Mouse (Mus musculus) heart, embryonic 11.5 days (tissue): ENCODE data around the gene Hs3st1. TPM values are rescaled to one million over a fixed set of nuclear protein-coding genes. Genes with fewer than 3 reads are reported as not detected.
"Not testable (repeated sequence)": the region's sequence is repeated elsewhere in the genome, so short reads cannot be mapped to it uniquely, and the experiment has no call there.

Source experiments
- ATAC-seq: fragments of 200-750 bp; cut with Nextera tagmentation; replicated peaks from 2 replicates; pipeline ENCODE4 v1.8.0; 2017; ENCODE audit warnings: moderate library complexity; ENCODE audit not compliant: insufficient number of reproducible peaks, low FRiP score, low TSS enrichment
- H3K27ac ChIP-seq: fragments of 300-500 bp; sonication (generic); 2 replicates; pipeline ENCODE4 v1.5.1; 2014; ENCODE audit warnings: mild to moderate bottlenecking, low read depth, low read length
- H3K27me3 ChIP-seq: fragments of 300-500 bp; sonication (generic); 2 replicates; pipeline ENCODE4 v1.6.1; 2014; ENCODE audit warnings: mild to moderate bottlenecking, low read length, mixed read lengths; ENCODE audit not compliant: control insufficient read depth, insufficient read depth
- H3K36me3 ChIP-seq: fragments of 300-500 bp; sonication (generic); 2 replicates; pipeline ENCODE4 v1.6.1; 2014; ENCODE audit warnings: mild to moderate bottlenecking, low read length, moderate library complexity, mixed read lengths; ENCODE audit not compliant: control insufficient read depth, insufficient read depth
- H3K4me1 ChIP-seq: fragments of 300-500 bp; sonication (generic); 2 replicates; pipeline ENCODE4 v1.6.1; 2014; ENCODE audit warnings: low read length; ENCODE audit not compliant: control insufficient read depth, insufficient read depth
- H3K4me2 ChIP-seq: fragments of 300-500 bp; sonication (generic); 2 replicates; pipeline ENCODE4 v1.6.1; 2014; ENCODE audit warnings: mild to moderate bottlenecking, moderate library complexity
- H3K4me3 ChIP-seq: fragments of 300-500 bp; sonication (generic); 2 replicates; pipeline ENCODE4 v1.5.1; 2014; ENCODE audit warnings: low read depth, low read length
- H3K9ac ChIP-seq: fragments of 300-500 bp; sonication (generic); 2 replicates; pipeline ENCODE4 v1.6.1; 2014; ENCODE audit warnings: mild to moderate bottlenecking, low read depth, low read length, moderate library complexity
- H3K9me3 ChIP-seq: fragments of 300-500 bp; sonication (generic); replicated peaks from 2 replicates; pipeline ENCODE4 v1.6.1; 2016; ENCODE audit warnings: low read length; ENCODE audit not compliant: control insufficient read depth
- WGBS: fragments of 180-500 bp; shearing (Covaris S2); extraction: QIAGEN DNeasy Blood & Tissue Kit; methylation state at CpG from one replicate; pipeline ENCODE4 v1.1.7; 2014; ENCODE audit not compliant: insufficient replicate concordance; 5-methylcytosine and 5-hydroxymethylcytosine counted together
- polyA plus RNA-seq: library from polyadenylated mRNA; unstranded; fragments of >200 nt; fragmentation: Nextera tagmentation; extraction: Ambion mirVana; gene quantifications from 2 replicates; pipeline ENCODE4 v1.2.1, GENCODE M21; 2014

Gene Hs3st1
- 6.6 and 7.0 TPM in 2 replicates for polyA plus RNA-seq

- not testable (repeated sequence) for H3K4me3 ChIP-seq, H3K4me1 ChIP-seq, ATAC-seq, H3K4me2 ChIP-seq, H3K27me3 ChIP-seq, H3K9ac ChIP-seq, H3K27ac ChIP-seq, H3K9me3 ChIP-seq, H3K36me3 ChIP-seq
- 90% methylated on average over 15 of the region's 15 CpGs for WGBS
Measured at GRCm38 (mm10) chr5:39755375-39755774, at the start of gene Hs3st1. Gene Hs3st1 (minus strand): TSS chr5:39755475.

GRCm38 (mm10) chr5:39804663-39805062 is 49.4 kb upstream of the Hs3st1 start:
- ATAC-seq: no peak
- no peak overlapping the region for H3K4me2 ChIP-seq
- H3K9ac ChIP-seq: no peak overlapping the region
- no peaks in the 10 kb centered on the region for H3K27me3 ChIP-seq
- 85% methylated on average over 5 of the region's 5 CpGs for WGBS
- no peaks in the 10 kb centered on the region for H3K36me3 ChIP-seq
- H3K4me1 ChIP-seq: no peaks in the 10 kb centered on the region
- no peak overlapping the region for H3K4me3 ChIP-seq
- H3K9me3 ChIP-seq: no peaks in the 10 kb centered on the region
- no peak overlapping the region for H3K27ac ChIP-seq

GRCm38 (mm10) chr5:39803941-39804340 is 48.7 kb upstream of the Hs3st1 start:
- 80% methylated on average over 3 of the region's 3 CpGs for WGBS
- Histone ChIP-seq H3K9me3 (no peaks in the 10 kb centered on the region), H3K27ac (no peak overlapping the region), H3K36me3 (no peaks in the 10 kb centered on the region), H3K27me3 (no peaks in the 10 kb centered on the region), H3K9ac (no peak overlapping the region), H3K4me1 (no peaks in the 10 kb centered on the region), H3K4me3 (no peak overlapping the region), H3K4me2 (no peak overlapping the region)
- ATAC-seq: no peak

- 73% methylated on average over 3 of the region's 3 CpGs for WGBS
- H3K9ac ChIP-seq: no peak overlapping the region
- no peak for ATAC-seq
Measured at GRCm38 (mm10) chr5:39803457-39803856, 48.2 kb upstream of the Hs3st1 start.

GRCm38 (mm10) chr5:39802110-39802509 is 46.8 kb upstream of the Hs3st1 start:
- Histone ChIP-seq H3K9me3 (no peaks in the 10 kb centered on the region), H3K36me3 (no peaks in the 10 kb centered on the region), H3K27me3 (no peaks in the 10 kb centered on the region), H3K4me3 (no peak overlapping the region), H3K27ac (no peak overlapping the region), H3K4me1 (no peaks in the 10 kb centered on the region), H3K9ac (no peak overlapping the region), H3K4me2 (no peak overlapping the region)
- 60% methylated on average over 3 of the region's 3 CpGs for WGBS
- ATAC-seq: no peak

More at GRCm38 (mm10) chr5:39803457-39803856, 48.2 kb upstream of the Hs3st1 start:
- Histone ChIP-seq H3K27me3 (no peaks in the 10 kb centered on the region), H3K4me2 (no peak overlapping the region), H3K9me3 (no peaks in the 10 kb centered on the region), H3K4me1 (no peaks in the 10 kb centered on the region), H3K36me3 (no peaks in the 10 kb centered on the region), H3K4me3 (no peak overlapping the region), H3K27ac (no peak overlapping the region)

GRCm38 (mm10) chr5:39777094-39777710 is 21.9 kb upstream of the Hs3st1 start:
- Histone ChIP-seq H3K9ac (no peak overlapping the region), H3K27me3 (no peaks in the 10 kb centered on the region), H3K4me2 (no peak overlapping the region), H3K27ac (no peak overlapping the region), H3K4me3 (no peak overlapping the region), H3K9me3 (no peaks in the 10 kb centered on the region), H3K4me1 (no peaks in the 10 kb centered on the region), H3K36me3 (no peaks in the 10 kb centered on the region)
- no peak for ATAC-seq
- 65% methylated on average over 7 of the region's 7 CpGs for WGBS

GRCm38 (mm10) chr5:39771680-39772348 is 16.5 kb upstream of the Hs3st1 start:
- H3K27me3 ChIP-seq: no peaks in the 10 kb centered on the region
- no peaks in the 10 kb centered on the region for H3K9me3 ChIP-seq
- no peaks in the 10 kb centered on the region for H3K36me3 ChIP-seq
- ATAC-seq: no peak
- no peak overlapping the region for H3K4me3 ChIP-seq
- H3K27ac ChIP-seq: no peak overlapping the region
- H3K9ac ChIP-seq: no peak overlapping the region
- 69% methylated on average over 5 of the region's 5 CpGs for WGBS
- no peaks in the 10 kb centered on the region for H3K4me1 ChIP-seq
- no peak overlapping the region for H3K4me2 ChIP-seq

GRCm38 (mm10) chr5:39761682-39762456 is 6.6 kb upstream of the Hs3st1 start:
- WGBS: 62% methylated on average over 8 of the region's 8 CpGs
- H3K9me3 ChIP-seq: no peaks in the 10 kb centered on the region
- no peaks in the 10 kb centered on the region for H3K27me3 ChIP-seq
- H3K4me2 ChIP-seq: no peak overlapping the region
- no peak overlapping the region for H3K27ac ChIP-seq
- H3K9ac ChIP-seq: no peak overlapping the region
- 0 out of 2 replicates have a peak, but pooled peaks cover 5% of the 10 kb centered on the region for H3K4me1 ChIP-seq
- no peak for ATAC-seq
- H3K36me3 ChIP-seq: no peaks in the 10 kb centered on the region
- H3K4me3 ChIP-seq: no peak overlapping the region
